Mouse (Mus musculus) brain, embryonic 18.5 days (tissue): Measurements from ENCODE around the gene Fam199x.

ENCODE experiments used
- DNase-seq: peaks from one replicate; pipeline ENCODE4 v3.0.0-alpha.2; 2012; ENCODE audit warnings: low read depth, low spot score

The Fam199x gene

GRCm38 (mm10) chrX:137049425-137050225 is at the start of gene Fam199x:
Gene Fam199x, plus strand, starts transcription at chrX:137049594.
- no peak for DNase-seq

DNA sequence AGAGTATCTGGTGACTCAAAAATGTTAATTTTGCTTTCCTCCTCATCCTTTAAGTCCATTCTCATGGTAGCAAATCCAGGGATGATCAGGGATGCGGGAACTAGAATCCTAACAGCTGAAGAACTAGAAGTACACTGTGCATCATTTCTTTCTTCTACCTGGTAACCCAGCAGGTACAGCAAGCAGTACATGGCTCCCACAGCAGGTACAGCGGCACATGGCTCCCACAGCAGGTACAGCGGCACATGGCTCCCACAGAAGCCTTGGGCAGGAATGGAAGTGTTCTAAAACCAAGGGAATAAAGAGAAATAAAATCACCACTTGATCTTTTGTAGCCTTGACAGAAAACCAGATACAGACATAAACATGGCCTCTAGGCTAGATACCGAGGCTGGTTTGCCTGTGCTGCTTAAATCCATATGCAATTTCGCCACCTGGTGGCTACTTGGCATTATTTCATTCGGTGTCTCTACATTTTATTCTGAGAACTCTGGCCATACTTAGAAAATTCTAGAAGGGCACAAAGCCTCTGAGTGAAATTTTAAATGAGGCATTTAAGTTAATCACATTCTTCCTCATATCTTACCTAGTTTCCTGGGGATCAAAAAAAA is 34.2 kb upstream of the Fam199x start:
- DNase-seq = no peak

DNA sequence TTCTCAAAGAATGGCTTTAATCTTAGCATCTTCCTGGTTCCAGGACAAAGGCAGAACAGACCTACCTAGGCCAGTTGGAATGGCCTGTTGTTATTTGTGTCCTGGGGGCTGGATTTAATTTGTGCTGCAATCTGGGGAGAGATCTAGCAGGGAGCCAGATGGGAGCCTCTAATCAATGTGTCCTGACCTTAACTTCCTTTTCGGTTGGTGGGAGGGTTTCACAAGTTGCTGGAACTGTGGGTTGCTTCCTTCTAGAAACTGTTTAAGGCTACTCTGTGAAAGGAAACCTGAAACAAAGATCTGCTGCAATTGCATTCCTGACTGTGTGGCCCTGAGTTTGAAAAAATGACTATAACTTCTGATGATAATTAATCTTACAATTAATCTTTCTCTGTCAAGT is 31.7 kb upstream of the Fam199x start:
- DNase-seq = no peak

DNA sequence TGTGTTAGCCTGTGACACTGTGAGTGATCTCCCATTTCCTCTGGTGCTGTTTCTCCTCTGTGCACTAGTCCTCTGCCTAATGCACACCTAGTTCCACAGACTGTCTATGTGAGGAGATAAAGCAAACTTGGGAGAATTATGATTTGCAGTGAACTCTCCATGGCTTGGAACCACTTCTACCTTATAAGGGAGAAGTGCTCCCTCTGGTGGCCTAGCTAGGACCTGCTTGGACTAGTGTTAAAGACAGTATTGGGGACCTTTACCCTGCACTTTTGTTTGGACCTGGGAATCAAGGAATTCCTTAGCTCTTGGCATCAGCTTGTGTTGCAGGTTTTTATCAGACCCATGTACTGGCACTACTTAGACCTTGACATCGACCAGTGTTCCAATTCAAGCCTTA is 30.1 kb upstream of the Fam199x start:
- DNase-seq = no peak

DNA sequence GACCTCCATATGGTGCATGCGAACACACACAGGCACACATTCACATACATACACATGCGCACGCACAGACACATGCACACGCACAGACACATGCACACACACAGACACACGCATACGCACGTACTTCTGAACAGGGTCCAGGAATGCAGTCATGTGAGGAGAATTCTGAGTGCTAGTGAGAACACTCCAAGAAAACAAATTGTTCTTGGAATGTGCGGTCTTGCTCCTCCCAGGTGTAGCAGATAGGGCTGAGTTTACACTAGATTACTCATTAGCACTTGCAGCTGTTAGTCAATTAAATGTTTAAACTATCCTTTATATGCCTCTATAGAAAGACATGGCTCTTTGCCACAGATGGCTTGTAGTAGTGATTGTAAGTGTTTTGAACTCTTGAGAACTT is 18.5 kb upstream of the Fam199x start:
- DNase-seq = no peak

- DNase-seq = no peak
Measured at GRCm38 (mm10) chrX:137031726-137032125, 17.7 kb upstream of the Fam199x start.

- DNase-seq = no peak
Measured at GRCm38 (mm10) chrX:137034322-137034721, 15.1 kb upstream of the Fam199x start.

- no peak for DNase-seq
Measured at GRCm38 (mm10) chrX:137037470-137037999, 11.9 kb upstream of the Fam199x start.

GRCm38 (mm10) chrX:137038000-137038483 is 11.4 kb upstream of the Fam199x start, which contains the start of gene Slc25a53:
Gene Slc25a53, minus strand, starts transcription at chrX:137038302.
- DNase-seq = peak; percentile 68

DNA sequence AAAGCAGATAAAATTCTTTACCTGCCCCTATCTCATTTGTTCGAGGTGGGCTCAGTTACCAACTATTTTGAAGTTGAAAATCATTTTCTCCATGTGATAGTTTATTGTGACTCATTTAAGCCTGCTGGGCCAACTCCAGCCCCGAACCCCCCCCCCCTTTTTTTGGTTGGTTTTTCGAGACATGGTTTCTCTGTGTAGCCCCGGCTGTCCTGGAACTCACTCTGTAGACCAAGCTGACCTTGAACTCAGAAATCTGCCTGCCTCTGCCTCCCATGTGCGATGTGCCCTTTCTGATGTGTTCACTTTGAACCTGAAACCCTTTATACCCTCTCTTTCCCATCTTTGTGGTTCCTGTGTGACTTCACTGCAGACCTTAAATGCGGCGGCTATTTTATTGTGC is 10.9 kb upstream of the Fam199x start:
- no peak for DNase-seq

DNA sequence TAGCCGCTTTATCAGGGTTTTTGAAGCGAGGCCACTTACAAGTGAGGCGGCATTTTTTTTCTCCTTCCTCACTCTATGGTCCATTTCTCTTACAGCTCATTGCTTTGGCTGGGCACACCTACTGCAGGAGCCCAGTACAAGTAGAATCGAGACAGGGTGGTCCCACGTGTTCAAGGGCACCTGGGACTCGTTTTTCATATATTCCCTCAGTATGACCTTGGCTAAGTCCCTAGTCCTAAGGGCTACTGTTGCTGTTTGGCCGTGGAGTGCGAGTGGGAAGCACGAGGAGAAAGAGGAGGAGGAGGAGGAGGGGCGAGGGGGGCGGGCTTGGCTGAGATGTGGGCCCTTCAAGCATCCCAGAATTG is 352 bp upstream of the Fam199x start:
- no peak for DNase-seq

GRCm38 (mm10) chrX:137063202-137063601 is 13.8 kb downstream of the Fam199x start:
- DNase-seq = no peak

- DNase-seq = no peak
Measured at GRCm38 (mm10) chrX:137104531-137104930, 55.1 kb downstream of the Fam199x start.

DNA sequence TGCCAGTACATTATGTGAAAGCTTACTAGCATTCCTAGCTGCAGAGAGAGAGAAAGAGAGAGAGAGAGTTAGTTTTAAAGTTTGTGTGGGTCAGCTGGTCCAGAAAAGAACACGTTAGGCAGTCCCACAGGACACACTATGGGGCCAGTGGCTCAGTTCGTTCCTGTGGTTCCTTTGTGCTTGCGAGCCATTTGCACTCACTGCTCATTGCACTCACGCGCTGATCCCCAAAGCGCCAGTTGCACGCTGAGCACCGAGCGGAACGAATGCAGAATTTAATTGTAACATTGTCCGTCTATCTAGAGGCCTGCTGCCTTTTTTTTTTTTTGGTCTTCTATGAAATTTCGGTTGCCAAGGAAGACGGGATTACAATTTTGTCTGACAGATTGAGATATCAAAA is 57.1 kb downstream of the Fam199x start:
- no peak for DNase-seq

- no peak for DNase-seq
Measured at GRCm38 (mm10) chrX:137118097-137118746, 68.8 kb downstream of the Fam199x start.

DNA sequence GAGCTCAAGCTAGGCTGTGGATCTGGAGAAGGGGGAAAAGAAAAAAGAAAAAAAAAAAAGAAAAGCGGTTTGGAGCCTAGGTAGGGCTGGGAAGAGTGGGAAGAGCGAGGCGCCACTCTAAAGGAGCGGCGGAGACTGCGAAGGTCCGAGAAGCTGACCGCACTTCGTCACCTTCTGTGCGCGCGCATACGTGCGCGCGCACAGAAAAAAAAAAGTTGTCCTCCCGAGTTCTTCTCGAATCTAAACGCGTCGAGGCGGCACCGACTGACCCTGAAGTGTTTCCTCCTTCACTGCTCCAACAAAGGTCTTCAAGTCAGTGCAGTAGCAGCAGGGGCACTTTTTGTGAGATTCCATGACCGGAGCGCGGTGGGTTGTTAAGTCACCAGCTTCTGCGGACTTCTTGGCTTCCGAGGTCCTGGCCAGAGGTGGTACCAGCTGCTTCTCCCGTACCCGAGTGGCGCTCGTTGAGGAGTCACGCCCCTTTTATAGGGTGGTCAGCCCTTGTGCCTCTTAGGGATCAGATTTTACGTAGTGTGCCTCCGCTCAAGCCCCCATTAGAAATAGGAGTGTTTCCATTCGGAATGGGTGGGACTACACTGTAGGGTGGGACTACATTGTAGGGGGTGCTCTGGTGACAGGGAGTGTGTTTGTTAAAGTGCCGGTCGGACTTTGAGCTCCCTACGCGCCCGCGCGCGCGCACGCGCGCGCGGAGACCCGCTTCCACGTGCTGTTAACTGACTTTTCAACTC is 70.5 kb downstream of the Fam199x start:
- no peak for DNase-seq

- DNase-seq = no peak
Measured at GRCm38 (mm10) chrX:137121718-137122117, 72.3 kb downstream of the Fam199x start, which contains the start of gene Esx1. Gene Esx1, minus strand, starts transcription at chrX:137122083.

GRCm38 (mm10) chrX:137127542-137127941 is 78.1 kb downstream of the Fam199x start:
- DNase-seq = no peak
